Mouse (Mus musculus): ENCODE data around the gene D430041D05Rik.
"Not testable (repeated sequence)": the region's sequence is repeated elsewhere in the genome, so short reads cannot be mapped to it uniquely, and the experiment has no call there.

D430041D05Rik gene

DNA sequence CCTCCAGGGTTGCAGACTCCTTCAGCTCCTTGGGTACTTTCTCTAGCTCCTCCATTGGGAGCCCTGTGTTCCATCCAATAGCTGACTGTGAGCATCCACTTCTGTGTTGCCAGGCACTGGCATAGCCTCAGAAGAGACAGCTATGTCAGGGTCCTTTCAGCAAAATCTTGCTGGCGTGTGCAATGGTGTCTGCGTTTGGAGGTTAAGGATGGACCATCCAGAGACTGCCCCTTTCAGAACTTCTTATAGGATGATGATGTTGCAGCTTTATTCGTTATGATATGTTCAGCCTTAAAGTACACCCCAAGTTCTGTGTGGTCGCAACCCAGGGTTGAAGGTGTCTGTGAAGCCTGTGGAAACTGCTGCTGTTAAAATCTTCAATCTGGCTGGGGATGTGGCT is 313.4 kb downstream of the D430041D05Rik start:
- in situ Hi-C loops (cut with MboI; ENCODE audit: unreplicated experiment in 2 of 2): not testable (repeated sequence)

DNA sequence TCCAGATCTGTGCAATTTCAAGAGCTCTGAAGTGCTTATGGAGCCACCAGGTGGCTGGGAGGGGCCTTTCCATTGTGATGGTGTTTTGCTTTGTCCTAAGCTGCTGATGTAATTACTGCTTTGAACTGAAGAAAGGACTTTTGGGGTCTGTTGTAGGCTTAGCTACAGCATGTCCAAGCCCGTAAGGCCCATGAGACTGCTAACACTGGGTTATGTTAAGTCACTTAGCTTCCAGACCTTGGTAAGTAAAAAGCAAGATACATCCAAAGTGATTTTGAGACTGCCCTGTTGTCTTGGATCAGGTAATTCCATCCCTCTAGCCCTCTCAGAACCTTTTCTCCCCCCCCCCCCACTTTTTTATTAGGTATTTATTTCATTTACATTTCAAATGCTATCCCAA is 314.0 kb downstream of the D430041D05Rik start:
- in situ Hi-C loops (cut with MboI; ENCODE audit: unreplicated experiment in 2 of 2): not testable (repeated sequence)

DNA sequence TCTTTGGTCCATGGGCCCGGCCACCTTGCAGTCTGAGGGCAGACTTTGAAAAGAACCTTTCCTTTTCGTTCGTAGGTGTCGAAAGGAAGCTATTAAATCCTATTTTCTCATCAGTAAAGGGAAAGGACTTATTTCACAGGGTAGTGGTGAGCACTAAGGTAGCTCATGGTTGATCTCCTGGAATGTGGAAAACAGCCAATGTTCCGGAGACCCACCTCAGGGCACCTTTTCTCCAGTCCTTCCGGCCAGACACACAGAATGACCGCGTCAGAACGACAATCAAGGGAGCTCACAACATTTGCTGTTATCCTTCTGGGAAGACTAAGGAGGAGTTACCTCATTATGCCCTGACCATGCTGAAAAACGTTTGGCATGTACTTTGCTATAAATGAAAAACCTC is 314.6 kb downstream of the D430041D05Rik start:
- in situ Hi-C loops (cut with MboI; ENCODE audit: unreplicated experiment in 2 of 2): no loop called here

DNA sequence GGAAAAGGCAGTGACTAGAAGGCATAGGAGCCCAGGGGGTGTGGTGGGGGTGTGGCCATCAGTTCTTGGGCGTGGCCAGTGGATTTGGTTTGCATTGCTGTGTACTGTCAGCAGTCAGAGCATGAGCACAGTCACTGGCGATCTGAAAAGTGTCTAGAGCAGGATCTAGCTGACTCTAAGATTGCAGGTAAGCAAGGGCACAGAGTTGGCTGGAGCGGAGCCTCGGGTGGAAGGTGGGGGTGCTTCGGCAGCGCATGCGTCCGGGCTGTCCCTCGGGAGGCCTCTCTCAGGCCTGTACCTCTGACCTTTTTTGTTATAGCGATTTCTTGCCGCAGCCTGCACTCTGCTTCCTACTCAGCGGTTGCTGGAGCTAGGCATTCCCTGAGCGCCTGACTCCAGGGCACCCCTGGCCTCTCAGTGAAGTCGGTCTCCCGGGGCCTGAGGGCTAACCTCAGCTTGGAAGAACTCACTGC is 315.0 kb downstream of the D430041D05Rik start, which contains the start of gene Cd59a:
Cd59a (plus strand) TSS at position 61 of the 473 bp plus-strand sequence.
- in situ Hi-C loops (cut with MboI; ENCODE audit: unreplicated experiment in 2 of 2): no loop called here

DNA sequence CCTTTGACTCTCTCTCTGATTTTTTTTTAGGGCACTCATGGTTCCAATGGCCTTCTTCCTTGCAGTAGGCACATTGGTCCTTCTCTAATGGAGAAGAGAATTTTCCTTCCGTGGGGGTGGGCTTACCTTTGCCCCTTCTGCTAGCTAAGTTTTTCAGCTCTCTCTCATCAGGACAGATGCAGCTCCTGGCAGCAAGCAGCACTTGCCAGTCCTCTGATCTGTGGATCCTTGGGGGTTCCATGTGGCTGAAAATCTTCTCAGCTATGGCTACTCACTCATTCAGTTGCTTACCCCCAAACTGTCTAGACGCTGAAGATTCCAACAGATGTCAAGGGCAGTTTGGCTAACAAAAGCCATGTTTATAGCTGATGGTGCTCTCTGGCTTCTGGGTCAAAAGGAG is 317.5 kb downstream of the D430041D05Rik start:
- in situ Hi-C loops (cut with MboI; ENCODE audit: unreplicated experiment in 2 of 2): no loop called here
